Mouse (Mus musculus) neutrophil, adult 65 days (primary cell): ENCODE measurements around the gene Crat. TPM values are rescaled to one million over a fixed set of nuclear protein-coding genes. Genes with fewer than 3 reads are reported as not detected.

Experiments used
- total RNA-seq: library from RNA; stranded (reverse); gene quantifications from 2 replicates; pipeline ENCODE4 v1.2.4, GENCODE M21; 2023

Crat gene
- total RNA-seq, result 26.9 and 34.8 TPM in 2 replicates

DNA sequence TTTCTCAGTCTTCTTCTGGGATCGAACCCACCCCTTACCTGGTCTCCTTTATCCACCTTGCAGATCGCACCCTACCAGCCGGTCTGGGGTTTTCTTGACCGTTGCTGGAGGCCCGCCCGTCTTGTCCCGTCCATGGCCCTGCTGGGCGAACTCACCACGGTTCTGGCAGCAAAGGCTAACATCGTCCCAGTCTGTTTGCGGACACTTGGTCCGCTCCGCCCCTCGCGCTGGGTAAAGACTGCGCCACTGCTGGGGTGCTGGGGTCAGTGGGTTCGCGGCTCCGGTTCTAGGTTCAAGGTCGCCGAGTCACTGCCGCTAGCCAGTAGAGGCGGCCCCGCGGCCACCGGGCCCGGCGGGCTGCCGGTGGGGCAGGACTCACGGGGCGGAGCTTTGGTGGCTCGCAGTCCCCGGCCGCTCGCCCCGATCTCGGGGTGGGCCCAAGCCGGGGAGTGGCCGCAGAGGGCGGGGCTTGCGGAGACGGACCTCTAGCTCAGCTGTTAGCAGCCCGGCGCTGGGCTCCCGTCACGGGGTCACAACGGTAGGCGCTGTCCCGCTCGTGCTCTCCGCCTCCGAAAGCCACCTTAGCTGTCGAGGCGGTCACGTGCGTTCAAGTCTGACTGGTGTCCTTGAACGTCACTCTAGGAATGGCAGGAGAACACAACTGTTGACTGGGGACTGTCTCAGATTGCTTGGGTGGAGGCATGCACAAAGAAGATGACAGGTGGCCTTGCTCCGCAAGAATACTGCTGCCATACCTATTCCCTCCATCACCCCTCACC, at the start of gene Crat:
TSS of gene Crat (minus strand) at position 657 of the 779 bp plus-strand sequence.

GRCm38 (mm10) chr2:30415936-30416648, 479 bp upstream of the Crat start, which contains the start of gene Ptpa:
Gene Ptpa, plus strand, starts transcription at chr2:30416039.

DNA sequence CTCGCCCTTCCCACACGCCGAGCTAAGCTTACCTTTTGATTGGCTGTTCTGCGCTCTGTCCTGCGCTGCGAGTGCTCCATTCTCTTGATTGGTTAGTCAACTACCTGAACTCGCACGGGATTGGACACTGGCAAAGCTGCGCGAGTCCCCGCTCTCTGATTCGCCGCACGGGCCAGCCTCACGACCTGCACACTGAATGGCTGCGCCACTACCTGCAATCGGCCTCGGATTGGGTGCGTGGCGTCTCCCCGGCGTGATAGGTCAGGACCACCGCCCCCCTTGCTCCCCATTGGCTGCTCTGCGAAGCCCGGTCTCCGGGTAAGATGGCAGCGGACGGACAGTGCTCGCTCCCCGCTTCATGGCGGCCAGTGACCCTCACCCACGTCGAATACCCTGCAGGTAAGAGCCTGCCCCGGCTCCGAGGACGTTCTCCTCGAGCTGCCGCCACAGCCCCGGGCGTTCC, 23.5 kb downstream of the Crat start, which contains the start of gene Dolpp1:
TSS of gene Dolpp1 (plus strand) at position 141 of the 463 bp plus-strand sequence.

DNA sequence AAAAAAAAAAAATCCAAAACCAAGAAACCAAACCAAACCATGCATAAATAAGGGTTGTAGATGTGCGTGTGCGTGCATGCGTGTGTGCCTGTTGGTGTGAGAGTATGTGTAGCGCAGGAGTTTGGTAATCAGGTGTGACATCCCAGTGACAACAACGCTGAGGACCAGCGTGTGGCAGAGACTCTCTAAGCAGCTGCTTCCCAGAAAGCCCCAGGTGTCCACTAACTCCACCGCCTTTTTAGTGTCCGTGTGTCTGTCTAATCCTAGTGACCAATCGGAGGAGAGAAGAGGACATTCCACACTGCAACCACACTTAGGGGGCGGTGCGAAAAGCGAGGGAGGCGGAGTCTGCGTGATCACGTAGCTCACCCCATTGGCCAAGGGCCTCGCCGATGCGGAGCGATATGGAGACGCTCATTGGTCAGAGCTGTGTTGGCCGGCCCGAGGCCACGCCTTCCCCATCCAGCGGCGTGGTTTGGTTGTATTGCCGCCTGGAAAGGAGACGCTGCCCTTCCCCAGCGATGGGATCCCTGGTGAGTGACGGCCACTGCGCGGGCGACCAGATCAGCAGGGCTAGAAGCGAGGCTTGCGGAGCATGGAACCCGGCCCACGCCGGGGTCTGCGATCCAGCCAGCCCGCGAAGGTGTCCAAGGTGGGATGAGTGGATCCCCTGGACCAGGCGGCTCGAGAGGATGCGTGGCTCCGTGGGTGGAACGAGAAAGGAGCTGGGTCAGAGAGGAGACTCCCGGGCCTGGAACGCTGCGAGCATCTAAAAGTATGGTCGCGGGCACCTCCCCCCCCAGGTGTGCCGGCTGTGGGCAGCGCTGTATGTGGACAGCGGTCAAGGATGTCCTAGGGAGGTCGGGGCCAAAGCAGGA, 51.6 kb downstream of the Crat start, which contains the start of gene Miga2:
TSS of gene Miga2 (plus strand) at position 461 of the 878 bp plus-strand sequence.

GRCm38 (mm10) chr2:30358533-30359531, 56.8 kb downstream of the Crat start, which contains the start of gene Sh3glb2:
Gene Sh3glb2, minus strand, starts transcription at chr2:30359337.

Other genes starting within 250 kb of the Crat start
- 2.8 and 3.4 TPM in 2 replicates for gene Endog, start 244.3 kb downstream of the Crat start, total RNA-seq
- 6.7 and 7.5 TPM in 2 replicates for gene Spout1, start 237.4 kb downstream of the Crat start, total RNA-seq
- gene Kyat1, start 210.0 kb downstream of the Crat start, total RNA-seq, result 1.7 and 2.7 TPM in 2 replicates
- gene Lrrc8a, start 178.1 kb downstream of the Crat start, total RNA-seq, result 20.1 and 24.6 TPM in 2 replicates
- gene Gm28035, start 175.2 kb downstream of the Crat start, total RNA-seq, result 0.19 TPM in 1 of 2 replicates, not detected in the other
- 1.8 and 2.8 TPM in 2 replicates for gene Phyhd1, start 149.6 kb downstream of the Crat start, total RNA-seq
- gene Gm28038, start 134.8 kb downstream of the Crat start, total RNA-seq, result not detected in 2 replicates
- 6.6 and 8.6 TPM in 2 replicates for gene Dolk, start 129.5 kb downstream of the Crat start, total RNA-seq
- gene Nup188, start 129.4 kb downstream of the Crat start, total RNA-seq, result 17.5 and 23.0 TPM in 2 replicates
- 14.6 and 14.7 TPM in 2 replicates for gene Sh3glb2, start 56.5 kb downstream of the Crat start, total RNA-seq
- 3.9 and 4.6 TPM in 2 replicates for gene Miga2, start 51.6 kb downstream of the Crat start, total RNA-seq
- gene Dolpp1, start 23.6 kb downstream of the Crat start, total RNA-seq, result 12.6 TPM in 2 replicates
- 65.6 and 98.9 TPM in 2 replicates for gene Ptpa, start 226 bp upstream of the Crat start, total RNA-seq
- gene Ier5l, start 58.4 kb upstream of the Crat start, total RNA-seq, result 1.4 and 2.5 TPM in 2 replicates
- gene Cstad, start 179.2 kb upstream of the Crat start, total RNA-seq, result not detected in 2 replicates